Mouse (Mus musculus) myocyte (in vitro differentiated cells): ENCODE data around the gene 3110001I22Rik. TPM values are rescaled to one million over a fixed set of nuclear protein-coding genes. Genes with fewer than 3 reads are reported as not detected.

Experiments used
- H3K27me3 ChIP-seq: one replicate; pipeline ENCODE4 v1.6.1; 2011; ENCODE audit not compliant: control insufficient read depth, insufficient read depth, insufficient read length
- H3K36me3 ChIP-seq: one replicate; pipeline ENCODE4 v1.6.1; 2011; ENCODE audit not compliant: control insufficient read depth, insufficient read depth
- H3K4me2 ChIP-seq: one replicate; pipeline ENCODE4 v1.6.1; 2011; ENCODE audit warnings: low read depth, control low read depth
- H3K4me3 ChIP-seq: one replicate; pipeline ENCODE4 v1.5.1; 2011; ENCODE audit warnings: mild to moderate bottlenecking, control low read depth, moderate library complexity
- H3K79me2 ChIP-seq: one replicate; pipeline ENCODE4 v1.6.1; 2011; ENCODE audit not compliant: control insufficient read depth, insufficient read depth
- H3ac ChIP-seq: one replicate; pipeline ENCODE4 v1.6.1; 2011; ENCODE audit not compliant: control insufficient read depth, insufficient read length
- CEBPB ChIP-seq: IDR thresholded peaks from 2 replicates; pipeline ENCODE4 v1.6.1; 2011; ENCODE audit warnings: mild to moderate bottlenecking, moderate library complexity; ENCODE audit not compliant: poor library complexity, insufficient read depth, severe bottlenecking
- E2F4 ChIP-seq: IDR thresholded peaks from one replicate; pipeline ENCODE4 v1.6.1; 2011; ENCODE audit warnings: mild to moderate bottlenecking, control low read depth, moderate library complexity; ENCODE audit not compliant: insufficient read depth
- MAX ChIP-seq: IDR thresholded peaks from one replicate; pipeline ENCODE4 v1.6.1; 2011; ENCODE audit warnings: low read depth, mild to moderate bottlenecking, control low read depth
- MYOD1 ChIP-seq, 3 experiments: IDR thresholded peaks; one replicate each; pipeline ENCODE4 v1.6.1; 2011; ENCODE audit warnings: control low read depth in 2 of 3, low read depth in 2 of 3, mild to moderate bottlenecking in 2 of 3, moderate library complexity in 1 of 3; ENCODE audit not compliant: insufficient read length in 2 of 3, control insufficient read depth in 1 of 3
- MYOG ChIP-seq, 3 experiments: IDR thresholded peaks; one replicate each; pipeline ENCODE4 v1.6.1; 2011; ENCODE audit warnings: control low read depth in 2 of 3, low read depth in 2 of 3, mild to moderate bottlenecking in 2 of 3; ENCODE audit not compliant: insufficient read length in 2 of 3, control insufficient read depth in 1 of 3, insufficient read depth in 1 of 3
- POLR2A ChIP-seq: IDR thresholded peaks from one replicate; pipeline ENCODE4 v1.6.1; 2011; ENCODE audit warnings: low read depth, mild to moderate bottlenecking, control low read depth, moderate library complexity; ENCODE audit not compliant: insufficient read length
- POLR2AphosphoS2 ChIP-seq: IDR thresholded peaks from one replicate; pipeline ENCODE4 v1.6.1; 2011; ENCODE audit warnings: low read depth, control low read depth; ENCODE audit not compliant: insufficient read length
- REST ChIP-seq: IDR thresholded peaks from one replicate; pipeline ENCODE4 v1.6.1; 2011; ENCODE audit warnings: mild to moderate bottlenecking, control low read depth, moderate library complexity; ENCODE audit not compliant: insufficient read depth, insufficient read length
- SRF ChIP-seq: IDR thresholded peaks from one replicate; pipeline ENCODE4 v1.6.1; 2011; ENCODE audit warnings: low read depth; ENCODE audit not compliant: control insufficient read depth, insufficient read length
- TCF12 ChIP-seq: IDR thresholded peaks from one replicate; pipeline ENCODE4 v1.6.1; 2011; ENCODE audit warnings: mild to moderate bottlenecking, control low read depth; ENCODE audit not compliant: poor library complexity, insufficient read depth, severe bottlenecking
- TCF3 ChIP-seq: IDR thresholded peaks from one replicate; pipeline ENCODE4 v1.6.1; 2011; ENCODE audit warnings: low read depth, control low read depth; ENCODE audit not compliant: insufficient read length
- USF1 ChIP-seq: IDR thresholded peaks from one replicate; pipeline ENCODE4 v1.6.1; 2011; ENCODE audit warnings: low read depth, mild to moderate bottlenecking, control low read depth, moderate library complexity
- polyA plus RNA-seq: library from polyadenylated mRNA; unstranded; fragments of >200 nt; fragmentation: generic; extraction: Trizol; gene quantifications from one replicate; pipeline ENCODE4 v1.2.1, GENCODE M21; 2012; ENCODE audit warnings: missing spikeins

Gene 3110001I22Rik
- polyA plus RNA-seq, 1 experiment, result 1.1 TPM

DNA sequence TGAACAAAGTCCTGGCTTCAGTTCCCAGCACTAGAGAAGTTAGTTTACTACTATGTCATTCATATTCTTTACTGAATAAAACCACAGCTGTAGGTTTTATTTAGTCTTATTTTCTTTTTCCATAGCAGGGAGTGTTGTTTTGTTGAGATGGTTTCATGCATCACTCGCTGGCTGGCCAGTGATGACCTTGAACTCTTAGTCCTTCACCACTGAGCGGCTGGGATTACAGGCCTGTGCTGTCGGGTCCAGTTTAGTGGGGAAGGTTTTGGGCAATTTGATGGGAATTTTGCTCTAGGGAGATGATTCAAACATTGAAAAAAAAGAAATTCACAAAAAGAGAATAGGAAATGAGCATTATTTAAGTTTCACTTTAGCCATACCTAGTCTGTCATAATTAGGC, 2.8 kb downstream of the 3110001I22Rik start:
- Histone ChIP-seq H3K4me3 (no peak overlapping the region), H3K36me3 (peaks cover 5% of the 10 kb centered on the region), H3K79me2 (peaks cover 20% of the 10 kb centered on the region), H3K4me2 (no peak overlapping the region), H3K27me3 (no peaks in the 10 kb centered on the region), H3ac (no peak overlapping the region)
- TF ChIP-seq TCF3 (no peak), CEBPB (no peak), MYOD1 (IDR thresholded peaks at IDR 0.05; ENCODE audit: control insufficient read depth in 1 of 3, insufficient read length in 2 of 3, low read depth in 2 of 3) (no peak), USF1 (no peak), REST (no peak), E2F4 (no peak), MYOG (IDR thresholded peaks at IDR 0.05; ENCODE audit: control insufficient read depth in 1 of 3, insufficient read depth in 1 of 3, insufficient read length in 2 of 3, low read depth in 2 of 3) (no peak), MAX (no peak), POLR2A (no peak), POLR2AphosphoS2 (no peak)

DNA sequence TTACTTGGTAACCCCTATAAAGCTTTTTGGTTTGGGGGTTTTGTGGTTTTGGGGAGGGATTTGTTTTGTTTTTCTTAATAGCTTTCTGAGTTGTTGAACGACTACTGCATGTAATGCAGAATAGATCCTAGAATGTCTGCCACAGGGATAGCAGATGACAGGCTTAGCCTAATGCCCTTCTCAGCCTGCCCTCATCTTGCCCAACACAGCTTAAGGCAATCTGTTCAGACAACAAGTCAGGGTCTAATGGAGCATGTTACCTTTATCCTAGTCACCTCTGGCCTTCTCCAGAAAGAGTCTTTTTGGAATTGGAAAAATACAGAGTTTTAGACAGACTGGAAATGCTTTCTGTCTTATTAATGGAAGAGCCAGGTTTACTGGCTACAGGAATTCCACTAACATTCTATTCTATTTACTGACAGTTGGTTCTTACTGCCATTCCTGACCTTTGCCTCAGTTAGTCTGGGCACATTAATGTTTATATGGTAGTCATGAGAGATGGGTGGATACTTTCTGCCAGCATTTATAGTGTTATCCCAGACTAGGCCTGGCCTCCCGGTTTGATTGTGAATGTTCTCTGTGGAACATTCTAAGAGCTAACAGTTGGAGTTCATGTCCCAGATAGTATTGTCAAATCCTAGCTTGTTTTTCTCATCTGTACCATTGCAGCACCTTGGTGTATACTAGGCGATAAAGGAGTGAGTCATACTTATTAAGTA, 7.0 kb downstream of the 3110001I22Rik start:
- Histone ChIP-seq H3ac (no peak overlapping the region), H3K27me3 (no peaks in the 10 kb centered on the region)
- TF ChIP-seq TCF12 (no peak), USF1 (no peak), CEBPB (no peak), POLR2A (no peak), REST (no peak), E2F4 (no peak), MYOD1 (IDR thresholded peaks at IDR 0.05; ENCODE audit: control insufficient read depth in 1 of 3, insufficient read length in 2 of 3, low read depth in 2 of 3) (no peak), POLR2AphosphoS2 (no peak), MAX (no peak), TCF3 (no peak), MYOG (IDR thresholded peaks at IDR 0.05; ENCODE audit: control insufficient read depth in 1 of 3, insufficient read depth in 1 of 3, insufficient read length in 2 of 3, low read depth in 2 of 3) (no peak), SRF (no peak)

DNA sequence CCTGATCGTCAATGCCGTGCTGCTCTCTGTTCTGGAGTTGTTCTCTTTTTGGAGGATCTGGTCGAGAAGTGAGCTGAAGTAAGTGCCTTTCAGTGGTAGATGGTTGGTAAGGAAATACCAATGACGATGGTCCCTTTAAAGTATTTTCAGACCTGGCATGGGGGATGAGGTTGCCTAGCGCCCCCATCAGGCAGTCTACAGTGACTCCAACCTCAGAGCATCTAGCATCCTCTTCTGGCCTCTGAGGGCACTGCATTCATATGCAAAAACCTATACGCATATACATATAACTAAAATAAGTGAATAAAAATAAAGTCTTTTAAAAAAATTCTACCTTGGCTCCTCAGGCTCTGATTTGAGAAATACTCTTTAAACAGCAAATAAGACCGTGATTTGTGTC, 27.3 kb downstream of the 3110001I22Rik start:
- no peaks in the 10 kb centered on the region for H3K79me2 ChIP-seq
- no peaks in the 10 kb centered on the region for H3K27me3 ChIP-seq
- TF ChIP-seq E2F4 (no peak), POLR2A (no peak), POLR2AphosphoS2 (no peak), MYOG (IDR thresholded peaks at IDR 0.05; ENCODE audit: control insufficient read depth in 1 of 3, insufficient read depth in 1 of 3, insufficient read length in 2 of 3, low read depth in 2 of 3) (no peak), REST (no peak), TCF3 (no peak), SRF (no peak), MAX (no peak), USF1 (no peak)
- H3K4me2 ChIP-seq, result no peak overlapping the region
- no peak overlapping the region for H3K4me3 ChIP-seq
- no peak overlapping the region for H3ac ChIP-seq
- H3K36me3 ChIP-seq, result peaks cover 36% of the 10 kb centered on the region

More for the DNA sequence above, 7.0 kb downstream of the 3110001I22Rik start:
- H3K4me2 ChIP-seq, result no peak overlapping the region
- no peak overlapping the region for H3K4me3 ChIP-seq
- peaks cover 9% of the 10 kb centered on the region for H3K79me2 ChIP-seq
- peaks cover 5% of the 10 kb centered on the region for H3K36me3 ChIP-seq

DNA sequence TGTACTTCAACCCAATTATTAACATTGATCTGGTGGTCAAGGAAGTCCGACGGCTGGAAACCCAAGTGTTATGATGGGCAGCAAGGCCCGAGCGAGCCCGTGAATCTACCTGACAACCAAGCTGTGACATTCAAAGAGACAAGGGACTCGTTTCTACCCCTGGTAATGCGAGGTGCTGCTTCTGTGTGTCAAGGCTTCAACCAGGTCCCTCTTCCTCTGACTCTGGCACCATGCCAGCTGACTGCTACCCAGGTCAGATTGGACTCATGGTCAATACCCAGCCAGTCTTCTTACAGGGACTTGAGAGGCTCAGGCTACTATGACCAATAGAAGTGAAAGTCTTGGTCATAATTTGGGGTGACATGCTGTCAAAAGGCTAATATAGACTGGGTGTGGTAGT, 30.5 kb downstream of the 3110001I22Rik start:
- Histone ChIP-seq H3K27me3 (no peaks in the 10 kb centered on the region), H3K79me2 (no peaks in the 10 kb centered on the region), H3K4me3 (no peak overlapping the region), H3K4me2 (no peak overlapping the region), H3K36me3 (peaks cover 31% of the 10 kb centered on the region), H3ac (no peak overlapping the region)
- no peak for TF ChIP-seq POLR2AphosphoS2

DNA sequence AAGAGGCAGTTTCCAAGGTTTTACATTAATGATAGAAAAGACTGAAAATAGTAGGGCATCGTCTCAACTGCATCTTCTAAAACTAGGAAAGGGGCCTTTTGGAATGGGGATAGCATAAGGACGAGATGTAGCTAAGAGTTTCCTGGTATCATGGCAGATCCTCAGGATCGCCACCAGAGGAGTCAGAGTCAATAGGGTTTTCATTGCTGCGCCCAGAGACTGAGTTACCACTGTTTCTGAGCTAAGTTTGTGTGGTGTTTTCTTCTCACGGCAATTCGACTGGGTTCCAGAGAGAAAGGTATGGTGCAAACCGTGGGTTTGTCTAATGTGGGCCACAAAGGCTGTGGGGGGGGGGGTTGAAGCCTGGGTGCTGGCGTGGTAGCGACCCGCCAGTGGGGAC, 32.9 kb downstream of the 3110001I22Rik start:
- Histone ChIP-seq H3K36me3 (peaks cover 24% of the 10 kb centered on the region), H3K4me2 (no peak overlapping the region), H3K27me3 (no peaks in the 10 kb centered on the region), H3K79me2 (no peaks in the 10 kb centered on the region), H3ac (no peak overlapping the region), H3K4me3 (no peak overlapping the region)
- TF ChIP-seq REST (no peak), USF1 (no peak), MAX (no peak), CEBPB (no peak), MYOD1 (IDR thresholded peaks at IDR 0.05; ENCODE audit: control insufficient read depth in 1 of 3, insufficient read length in 2 of 3, low read depth in 2 of 3) (no peak), MYOG (IDR thresholded peaks at IDR 0.05; ENCODE audit: control insufficient read depth in 1 of 3, insufficient read depth in 1 of 3, insufficient read length in 2 of 3, low read depth in 2 of 3) (no peak), POLR2AphosphoS2 (no peak), E2F4 (no peak), POLR2A (no peak), TCF3 (no peak), TCF12 (no peak), SRF (no peak)
